Mouse (Mus musculus): ENCODE measurements at regions not wholly inside any gene's neighbourhood (a gene's known extent, or its start where the extent isn't known, plus 50 kb on each side); places are given as distances from the start of the nearest gene placed in this dataset.

DNA sequence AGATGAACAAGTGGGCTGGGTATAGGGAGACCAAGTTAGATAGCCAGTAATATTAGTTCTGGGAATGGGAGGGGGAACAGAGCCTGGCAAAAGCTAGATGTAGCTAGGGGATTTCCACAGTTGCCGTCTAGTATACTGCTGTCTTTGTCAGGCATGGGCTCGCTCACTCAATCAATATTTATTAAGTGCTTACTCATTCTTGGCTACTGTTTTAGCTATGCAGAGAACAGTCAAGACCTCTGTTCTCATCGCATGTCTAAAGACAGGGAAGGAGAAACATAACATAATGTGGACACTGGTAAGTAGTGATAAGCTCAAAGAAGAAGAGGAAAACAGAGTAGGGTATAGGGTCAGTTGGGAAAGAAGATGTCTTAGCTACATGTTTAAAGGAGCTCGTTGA, 173.4 kb downstream of the Gm5426 start:
- DNase-seq (ENCODE audit: low spot score in 2 of 2): no peak

GRCm38 (mm10) chr10:96325297-96325696, 188.9 kb downstream of the Gm5426 start:
- peak; percentile 17 to 45 for DNase-seq (ENCODE audit: low spot score in 2 of 2)

DNA sequence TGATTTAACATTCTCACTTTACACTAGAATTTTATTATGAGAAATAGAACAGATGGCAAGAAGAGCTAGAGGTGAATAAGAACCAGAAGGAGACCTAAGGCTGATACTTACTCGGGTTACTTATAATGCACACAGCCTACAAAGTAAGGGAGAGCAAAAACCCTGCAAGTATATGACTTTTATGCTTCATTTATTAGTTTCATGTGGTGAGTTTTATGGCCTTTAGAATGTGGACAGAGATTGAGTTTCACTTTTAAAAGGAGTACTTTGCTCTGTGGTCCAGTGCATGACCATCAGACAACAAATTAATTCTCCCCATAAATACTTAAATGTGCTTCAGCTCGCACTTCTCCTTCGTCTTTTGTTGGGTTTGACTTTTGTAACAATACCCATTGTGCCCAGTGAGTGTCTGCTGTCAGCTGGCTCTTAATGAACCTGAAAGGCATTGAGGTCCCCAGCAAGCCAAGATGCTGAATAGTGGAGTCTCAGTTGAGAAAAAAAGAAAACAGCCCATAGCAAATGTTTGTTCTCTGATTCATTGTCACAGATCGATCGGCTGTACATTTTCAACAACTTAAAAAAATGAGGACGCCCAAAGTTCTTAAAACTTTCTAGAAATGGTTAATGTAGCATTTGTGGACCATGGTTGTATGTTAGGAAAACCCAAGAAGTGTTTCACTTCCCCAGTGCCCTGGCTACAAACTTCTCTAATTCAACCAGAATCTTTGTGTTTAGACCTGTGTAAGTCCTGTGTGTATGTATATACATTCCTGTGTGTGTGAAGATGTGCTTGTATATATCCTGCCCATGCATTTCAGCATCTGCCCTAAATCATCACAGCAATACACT, 194.5 kb downstream of the Gm5426 start:
- peak in 1 of 2 experiments; percentile 43 for DNase-seq (ENCODE audit: low spot score in 2 of 2)

DNA sequence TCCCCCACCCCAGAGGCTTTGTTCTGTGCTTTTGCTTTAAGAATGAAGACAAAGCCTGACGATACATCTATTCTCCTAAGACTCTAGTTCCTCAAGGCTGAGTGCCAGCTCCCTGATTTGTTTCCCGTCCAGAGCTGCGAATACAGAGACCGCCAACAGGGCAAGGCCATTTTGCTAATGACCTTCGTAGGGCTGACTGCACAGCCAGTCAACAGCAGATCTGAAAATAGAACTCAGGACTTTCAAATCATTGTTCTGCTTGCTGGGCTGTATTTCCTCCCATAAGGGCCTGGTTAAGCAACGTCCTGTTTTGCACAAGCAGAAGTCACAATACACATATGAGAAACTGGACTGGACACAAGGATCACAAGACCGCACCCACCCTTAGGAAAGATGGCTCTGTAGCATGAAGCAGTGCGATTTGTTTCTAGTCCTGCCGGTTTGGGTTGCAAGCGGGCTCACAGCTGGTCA, 196.4 kb downstream of the Gm5426 start:
- peak in 1 of 2 experiments; percentile 60 for DNase-seq (ENCODE audit: low spot score in 2 of 2)

- DNase-seq (ENCODE audit: low spot score in 2 of 2): peak in 1 of 2 experiments; percentile 75
Observed at GRCm38 (mm10) chr10:96333224-96333623, 196.8 kb downstream of the Gm5426 start.

- DNase-seq (ENCODE audit: low spot score in 2 of 2): no peak
Observed at GRCm38 (mm10) chr10:96336271-96336670, 199.9 kb downstream of the Gm5426 start.

DNA sequence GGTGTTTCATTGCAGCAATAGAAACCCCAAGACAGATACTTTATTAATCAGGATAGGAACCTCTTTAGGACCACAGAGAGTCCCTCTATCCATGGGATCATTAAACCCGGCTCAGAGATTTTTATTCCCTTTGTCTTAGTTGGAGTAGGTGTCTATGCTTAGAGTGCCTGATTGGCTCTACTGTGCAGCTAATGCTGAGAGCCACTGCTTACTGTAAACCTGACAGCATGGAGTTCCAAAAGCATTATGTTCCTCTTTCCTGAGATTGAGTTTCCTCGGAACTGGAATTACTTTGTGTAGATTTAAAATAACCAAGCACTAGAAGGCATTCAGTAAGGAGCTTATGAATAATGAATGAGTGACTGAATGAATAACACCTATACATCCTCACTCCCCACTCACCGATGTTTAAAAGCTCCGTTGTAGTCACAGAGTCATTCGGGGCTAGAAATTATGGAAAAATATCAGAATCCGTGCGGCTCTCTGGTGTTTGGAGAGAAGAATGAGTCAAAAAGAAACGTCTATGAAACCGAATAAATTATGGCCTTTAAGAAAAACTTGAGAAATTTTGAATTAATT, 200.8 kb downstream of the Gm5426 start:
- no peak for DNase-seq (ENCODE audit: low spot score in 2 of 2)

DNA sequence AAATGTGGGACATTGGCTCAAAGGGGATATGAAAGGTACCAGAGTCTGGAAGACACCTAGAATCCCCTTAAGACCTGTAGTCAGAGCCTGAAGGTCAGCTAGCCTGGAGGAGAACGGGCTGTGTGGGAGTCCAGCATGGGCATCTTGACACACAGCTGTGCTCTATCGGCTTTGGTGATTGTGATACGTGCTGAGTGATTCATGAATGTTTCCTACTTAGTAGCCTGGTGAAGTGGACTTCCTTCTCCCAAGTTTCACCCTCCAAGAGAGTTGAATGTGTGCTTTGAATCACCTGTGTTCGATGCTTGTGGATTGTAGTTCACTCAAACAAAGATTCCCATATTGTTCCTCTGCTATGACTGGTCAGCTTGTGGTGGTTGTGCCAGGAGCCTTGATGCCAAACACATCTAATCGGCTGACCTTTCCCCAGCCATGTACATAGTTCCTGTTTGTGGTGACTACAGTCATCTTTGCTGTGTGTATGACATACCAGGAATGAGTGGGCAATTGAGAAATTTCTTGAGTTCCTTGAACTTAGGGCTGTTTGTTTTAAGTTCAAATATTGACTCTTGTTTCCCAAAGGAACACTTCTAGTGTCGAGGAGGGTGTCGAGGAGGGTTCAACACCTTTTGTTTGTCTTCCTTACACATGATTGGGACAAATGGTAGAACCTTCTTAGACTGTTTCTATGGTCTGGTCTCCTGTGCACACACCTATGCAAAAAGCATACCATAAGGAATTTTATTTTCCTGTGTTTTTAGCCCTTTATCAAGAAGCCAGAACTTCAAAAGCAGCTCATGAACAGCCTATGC, 201.6 kb downstream of the Gm5426 start:
- no peak for DNase-seq (ENCODE audit: low spot score in 2 of 2)

DNA sequence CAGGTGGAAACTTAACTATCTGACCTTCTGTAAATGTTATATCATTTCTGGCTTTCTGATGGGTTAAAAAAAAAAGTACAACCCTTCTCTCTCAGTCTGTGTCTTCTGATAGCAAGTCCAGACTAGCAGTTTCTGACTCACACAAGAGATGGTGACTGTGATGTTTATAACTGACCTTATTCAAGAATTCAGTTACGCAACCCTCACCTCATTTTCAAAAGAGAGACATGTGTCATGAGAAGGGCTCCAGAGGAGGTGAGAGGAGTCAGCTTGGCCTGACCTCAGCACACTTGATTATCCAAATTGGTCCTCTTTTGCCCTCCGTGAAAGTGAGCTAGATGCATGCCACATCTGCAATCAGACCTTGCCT, 202.2 kb downstream of the Gm5426 start:
- peak in 1 of 2 experiments; percentile 42 for DNase-seq (ENCODE audit: low spot score in 2 of 2)

- no peak for DNase-seq (ENCODE audit: low spot score in 2 of 2)
Observed at GRCm38 (mm10) chr10:96342476-96342875, 206.1 kb downstream of the Gm5426 start.

- no peak for DNase-seq (ENCODE audit: low spot score in 2 of 2)
Observed at GRCm38 (mm10) chr10:96343666-96344065, 207.3 kb downstream of the Gm5426 start.

DNA sequence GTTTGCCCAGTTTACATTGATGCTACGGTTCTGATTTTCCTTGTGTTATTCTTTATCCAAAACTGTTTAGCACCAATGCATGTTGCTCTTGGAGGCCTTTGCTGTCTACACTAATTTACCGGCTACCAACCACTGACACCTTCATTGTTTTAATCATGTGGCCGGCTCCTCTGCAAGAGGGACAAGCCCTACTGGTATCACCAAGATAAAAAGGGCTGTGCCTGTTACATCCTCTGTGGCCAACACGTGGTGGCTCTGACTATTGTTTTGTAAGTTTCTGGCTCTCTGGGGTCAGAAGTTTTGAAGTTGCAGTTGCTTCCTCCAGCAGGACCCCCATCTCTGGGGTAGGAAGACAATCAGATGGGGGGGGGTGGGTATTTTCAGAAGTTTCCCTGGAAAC, 214.3 kb downstream of the Gm5426 start:
- peak; percentile 74 to 88 for DNase-seq (ENCODE audit: low spot score in 2 of 2)

- peak; percentile 52 to 57 for DNase-seq (ENCODE audit: low spot score in 2 of 2)
Observed at GRCm38 (mm10) chr10:96351320-96351719, 214.9 kb downstream of the Gm5426 start.

DNA sequence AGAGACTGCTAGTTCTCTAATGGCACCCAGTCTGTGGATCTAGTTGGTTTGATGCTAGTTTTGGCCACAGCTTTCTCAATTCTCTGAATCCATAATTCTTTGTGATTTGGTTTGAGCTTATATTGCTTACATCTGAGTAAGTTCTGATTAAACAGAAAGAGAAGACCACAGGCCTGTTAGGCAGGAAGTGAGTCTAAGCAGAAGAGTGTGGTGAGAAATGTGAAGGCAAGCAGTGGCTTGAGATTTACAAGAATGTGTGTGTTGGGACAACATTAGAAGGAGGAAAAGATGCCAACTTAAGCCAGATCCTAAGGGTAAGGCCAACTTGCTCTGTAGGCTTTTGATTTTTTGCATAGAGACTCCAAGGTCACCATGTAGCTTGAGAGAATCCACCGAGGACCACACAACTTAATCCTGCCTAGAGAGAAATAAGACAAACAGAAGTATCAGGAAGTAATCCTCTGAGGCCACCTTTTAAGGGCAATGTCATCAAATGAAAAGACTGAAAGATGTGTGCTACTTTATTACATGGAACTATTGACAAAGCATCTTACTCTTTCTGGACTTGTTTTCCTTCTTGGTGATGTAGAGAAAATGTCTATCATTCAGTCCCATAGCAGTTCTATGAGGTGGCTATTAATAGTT, 220.7 kb downstream of the Gm5426 start:
- DNase-seq (ENCODE audit: low spot score in 2 of 2): peak in 1 of 2 experiments; percentile 41

GRCm38 (mm10) chr10:96357632-96358031, 221.2 kb downstream of the Gm5426 start:
- peak; percentile 41 to 66 for DNase-seq (ENCODE audit: low spot score in 2 of 2)

- no peak for DNase-seq (ENCODE audit: low spot score in 2 of 2)
Observed at GRCm38 (mm10) chr10:96358984-96359383, 222.6 kb downstream of the Gm5426 start.

- no peak for DNase-seq (ENCODE audit: low spot score in 2 of 2)
Observed at GRCm38 (mm10) chr10:96362211-96362610, 225.8 kb downstream of the Gm5426 start.

GRCm38 (mm10) chr10:96363867-96364266, 227.5 kb downstream of the Gm5426 start:
- DNase-seq (ENCODE audit: low spot score in 2 of 2): no peak

- DNase-seq (ENCODE audit: low spot score in 2 of 2): no peak
Observed at GRCm38 (mm10) chr10:96365101-96365500, 228.7 kb downstream of the Gm5426 start.

GRCm38 (mm10) chr10:96366871-96367270, 230.5 kb downstream of the Gm5426 start:
- no peak for DNase-seq (ENCODE audit: low spot score in 2 of 2)

DNA sequence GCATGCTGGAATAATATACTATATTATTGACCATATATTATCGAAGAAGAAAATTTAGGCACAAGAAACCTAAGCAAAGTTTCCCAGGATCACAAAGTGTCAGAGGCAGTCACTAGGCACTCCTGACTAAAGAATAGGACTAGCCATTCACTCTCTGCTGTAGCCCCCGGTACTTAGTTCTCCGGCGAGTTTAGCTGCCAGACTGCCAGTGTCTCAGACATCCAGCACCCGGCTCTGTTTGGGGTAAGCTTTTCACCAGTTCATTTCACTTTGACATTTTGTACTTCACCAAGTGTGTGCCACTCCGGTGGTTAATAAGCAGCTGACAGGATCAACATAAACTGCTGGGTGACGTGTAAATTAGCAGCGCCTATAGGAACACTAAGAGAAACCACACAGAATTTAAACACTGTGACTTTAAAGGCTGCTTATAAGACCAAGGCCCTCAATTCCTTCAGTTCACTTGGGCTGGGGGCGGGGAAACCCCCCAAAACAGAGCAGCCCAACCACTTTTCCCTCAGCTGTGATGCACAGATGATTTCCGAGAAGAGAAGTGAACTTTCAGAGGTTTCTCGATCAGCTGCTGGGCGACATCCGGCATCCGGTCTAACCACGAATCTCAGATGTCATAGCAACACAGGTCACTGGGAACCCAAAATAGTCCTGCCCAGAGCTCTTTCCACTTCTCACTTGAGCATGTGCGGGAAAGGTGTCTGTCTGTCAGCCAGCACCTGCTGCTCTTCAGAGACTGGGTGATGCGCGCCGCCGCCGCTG, 234.3 kb downstream of the Gm5426 start:
- DNase-seq (ENCODE audit: low spot score in 2 of 2): peak; percentile 97 to 98

Data from natural killer cell, adult 2 months (primary cell).